Mouse (Mus musculus) forebrain, embryonic 11.5 days (tissue): ENCODE data around the gene Ccnd1. TPM values are rescaled to one million over a fixed set of nuclear protein-coding genes. Genes with fewer than 3 reads are reported as not detected.
A peak's percentile ranks its signal among the peaks of the same experiment; 100 is the strongest.

Experiments
- ATAC-seq: fragments of 200-750 bp; cut with Nextera tagmentation; replicated peaks from 2 replicates; pipeline ENCODE4 v1.8.0; 2017; ENCODE audit warnings: moderate TSS enrichment; ENCODE audit not compliant: low FRiP score
- DNase-seq: peaks from one replicate; pipeline ENCODE4 v3.0.0-alpha.2; 2017; ENCODE audit warnings: low spot score
- H3K27ac ChIP-seq: fragments of 300-500 bp; sonication (generic); 2 replicates; pipeline ENCODE4 v1.5.1; 2014; ENCODE audit warnings: low read depth, low read length
- H3K27me3 ChIP-seq: fragments of 300-500 bp; sonication (generic); 2 replicates; pipeline ENCODE4 v1.6.1; 2014; ENCODE audit warnings: mild to moderate bottlenecking, low read length, mixed read lengths; ENCODE audit not compliant: control insufficient read depth, insufficient read depth
- H3K36me3 ChIP-seq: fragments of 300-500 bp; sonication (generic); 2 replicates; pipeline ENCODE4 v1.6.1; 2014; ENCODE audit warnings: mild to moderate bottlenecking, low read length, moderate library complexity, mixed read lengths; ENCODE audit not compliant: control insufficient read depth, insufficient read depth
- H3K4me1 ChIP-seq: fragments of 300-500 bp; sonication (generic); replicated peaks from 2 replicates; pipeline ENCODE4 v1.6.1; 2014; ENCODE audit warnings: low read length, mixed read lengths; ENCODE audit not compliant: control insufficient read depth, insufficient read depth
- H3K4me2 ChIP-seq: fragments of 300-500 bp; sonication (generic); 2 replicates; pipeline ENCODE4 v1.6.1; 2014; ENCODE audit warnings: low read depth, mild to moderate bottlenecking, low read length, moderate library complexity, mixed read lengths; ENCODE audit not compliant: severe bottlenecking
- H3K4me3 ChIP-seq: fragments of 300-500 bp; sonication (generic); 2 replicates; pipeline ENCODE4 v1.5.1; 2014; ENCODE audit warnings: low read depth, low read length
- H3K9ac ChIP-seq: fragments of 300-500 bp; sonication (generic); 2 replicates; pipeline ENCODE4 v1.6.1; 2014; ENCODE audit warnings: low read length
- H3K9me3 ChIP-seq: fragments of 300-500 bp; sonication (generic); 2 replicates; pipeline ENCODE4 v1.6.1; 2016; ENCODE audit warnings: low read length, mixed read lengths; ENCODE audit not compliant: control insufficient read depth
- WGBS: fragments of 180-500 bp; shearing (Covaris S2); extraction: QIAGEN DNeasy Blood & Tissue Kit; methylation state at CpG from one replicate; pipeline ENCODE4 v1.1.7; 2014; 5-methylcytosine and 5-hydroxymethylcytosine counted together
- polyA plus RNA-seq: library from polyadenylated mRNA; unstranded; fragments of >200 nt; fragmentation: Nextera tagmentation; extraction: Ambion mirVana; gene quantifications from 2 replicates; pipeline ENCODE4 v1.2.1, GENCODE M21; 2014

Gene Ccnd1
- polyA plus RNA-seq = 238 and 268 TPM in 2 replicates

DNA sequence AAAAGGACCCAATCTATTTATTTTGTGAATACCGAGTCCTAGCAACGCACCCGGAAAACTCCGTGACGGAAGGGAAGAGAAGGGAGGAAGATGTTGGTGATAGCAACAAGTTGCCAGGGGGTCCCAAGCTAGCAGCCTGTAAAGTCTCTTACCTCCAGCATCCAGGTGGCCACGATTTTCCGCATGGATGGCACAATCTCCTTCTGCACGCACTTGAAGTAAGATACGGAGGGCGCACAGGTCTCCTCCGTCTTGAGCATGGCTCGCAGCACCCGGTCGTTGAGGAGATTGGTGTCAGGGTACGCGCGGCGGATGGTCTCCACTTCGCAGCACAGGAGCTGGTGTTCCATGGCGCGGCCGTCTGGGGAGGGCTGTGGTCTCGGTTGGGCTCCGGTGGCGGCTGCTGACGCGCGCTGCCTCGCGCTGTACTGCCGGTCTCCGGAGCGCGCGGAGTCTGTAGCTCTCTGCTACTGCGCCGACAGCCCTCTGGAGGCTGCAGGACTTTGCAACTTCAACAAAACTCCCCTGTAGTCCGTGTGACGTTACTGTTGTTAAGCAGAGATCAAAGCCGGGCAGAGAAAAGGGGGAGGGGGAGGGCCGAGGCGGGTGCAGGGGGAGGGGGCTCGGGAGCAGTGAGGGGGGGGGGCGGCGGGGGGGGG lies at the start of gene Ccnd1:
TSS of gene Ccnd1 (minus strand) at position 582 of the 659 bp plus-strand sequence.
- Histone ChIP-seq H3K27me3 (no peaks in the 10 kb centered on the region), H3K27ac (peak within 1 kb of the TSS; percentile 98), H3K4me2 (peak within 1 kb of the TSS; percentile 61), H3K4me3 (peak within 1 kb of the TSS; percentile 80), H3K4me1 (peaks cover 23% of the 10 kb centered on the region), H3K9ac (peak within 1 kb of the TSS; percentile 93), H3K36me3 (peaks cover 17% of the 10 kb centered on the region; the same call in 1 of the 2 replicates), H3K9me3 (no peaks in the 10 kb centered on the region)
- DNase-seq (peak; percentile 94), ATAC-seq (peak; percentile 78)
- under 1% methylated on average over 40 of the region's 45 CpGs for WGBS

DNA sequence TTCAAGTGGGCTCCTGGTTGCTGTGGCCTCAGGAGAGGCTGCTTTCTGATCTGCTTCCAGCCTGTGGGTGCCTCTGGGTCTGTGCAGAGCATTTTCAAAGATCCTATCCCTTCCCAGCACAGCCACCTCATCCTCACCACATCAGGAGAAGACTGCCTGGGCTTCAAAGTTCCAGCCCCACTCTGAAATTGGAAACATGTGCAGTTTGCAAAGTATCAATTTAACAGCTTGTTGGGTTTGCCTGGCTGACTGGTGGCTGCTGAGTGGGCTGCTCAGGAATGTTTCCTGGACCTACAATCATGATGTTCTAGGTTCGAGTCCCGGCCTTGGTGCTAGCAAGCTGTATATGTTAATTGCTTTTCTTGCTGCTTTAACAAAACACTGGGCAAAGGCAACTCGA lies 49.1 kb upstream of the Ccnd1 start:
- no peak overlapping the region for H3K4me2 ChIP-seq
- H3K27me3 ChIP-seq = no peaks in the 10 kb centered on the region
- H3K27ac ChIP-seq = no peak overlapping the region
- H3K9me3 ChIP-seq = no peaks in the 10 kb centered on the region
- 79% methylated on average over 3 of the region's 3 CpGs for WGBS
- no peak overlapping the region for H3K4me3 ChIP-seq
- no peaks in the 10 kb centered on the region for H3K36me3 ChIP-seq
- no peak overlapping the region for H3K9ac ChIP-seq
- H3K4me1 ChIP-seq = no peaks in the 10 kb centered on the region
- DNase-seq = no peak
- ATAC-seq = no peak

DNA sequence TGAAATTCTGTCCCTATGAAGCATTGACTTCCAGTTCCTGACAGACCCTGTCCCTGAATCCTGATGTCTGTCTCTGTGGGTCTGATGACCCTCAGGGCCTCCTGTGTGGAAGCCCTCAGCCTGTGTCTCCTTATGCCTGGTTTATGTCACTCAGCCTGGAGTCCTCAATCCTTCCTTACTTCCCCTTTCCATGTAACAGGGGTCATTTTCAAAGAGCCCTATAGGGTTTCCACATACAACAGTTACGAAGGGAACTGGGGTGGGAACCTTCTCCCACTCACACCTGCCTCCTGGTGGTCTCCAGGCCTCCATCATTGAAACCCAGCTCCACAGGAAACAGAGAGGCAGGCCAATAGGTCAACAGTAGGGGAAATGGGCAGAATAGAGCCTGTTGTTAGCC lies 45.4 kb upstream of the Ccnd1 start:
- H3K4me3 ChIP-seq = no peak overlapping the region
- 73% methylated on average over 1 of the region's 1 CpGs for WGBS

DNA sequence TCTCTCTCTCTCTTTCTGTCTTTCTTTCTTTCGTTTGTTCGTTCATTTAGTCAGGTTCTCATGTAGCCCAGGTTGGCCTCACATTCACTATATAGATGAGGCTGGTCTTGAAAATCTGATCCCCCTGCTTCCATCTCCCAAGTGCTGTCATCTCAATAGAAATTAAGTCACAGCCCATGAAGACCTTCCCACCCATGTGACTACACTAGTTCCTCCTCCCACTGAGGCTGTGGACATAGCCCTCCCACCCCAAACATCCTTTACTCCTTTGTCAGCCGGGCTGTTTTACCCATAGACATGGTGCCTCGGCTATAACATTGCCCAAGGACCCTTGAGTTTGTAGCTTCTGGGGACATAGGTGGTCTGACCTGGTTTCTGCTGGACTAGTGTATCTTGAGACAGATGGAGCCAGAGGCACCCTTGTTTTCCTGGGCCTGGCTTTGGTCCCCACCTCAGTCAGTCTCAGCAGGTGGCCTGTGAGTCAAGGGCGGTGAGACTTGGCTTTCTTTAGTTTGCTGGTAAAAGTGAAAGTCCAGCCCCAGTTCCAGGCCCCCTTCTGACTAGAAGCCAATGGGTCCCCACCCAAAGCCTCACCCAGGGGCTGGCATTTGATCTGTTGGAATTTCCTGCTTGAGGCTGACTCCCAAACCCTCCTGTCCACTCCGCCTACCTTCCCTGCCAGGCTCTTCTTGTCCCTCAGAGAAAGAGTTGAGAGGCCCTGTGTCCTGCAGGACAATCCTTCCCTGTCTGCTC lies 42.8 kb upstream of the Ccnd1 start:
- no peaks in the 10 kb centered on the region for H3K9me3 ChIP-seq
- no peak for ATAC-seq
- H3K27me3 ChIP-seq = no peaks in the 10 kb centered on the region
- H3K4me1 ChIP-seq = no peaks in the 10 kb centered on the region
- 89% methylated on average over 6 of the region's 6 CpGs for WGBS
- no peak overlapping the region for H3K4me3 ChIP-seq
- H3K27ac ChIP-seq = no peak overlapping the region
- H3K4me2 ChIP-seq = no peak overlapping the region
- DNase-seq = no peak
- no peak overlapping the region for H3K9ac ChIP-seq
- H3K36me3 ChIP-seq = no peaks in the 10 kb centered on the region

More for the DNA sequence above, 45.4 kb upstream of the Ccnd1 start:
- no peaks in the 10 kb centered on the region for H3K36me3 ChIP-seq
- H3K27me3 ChIP-seq = no peaks in the 10 kb centered on the region
- DNase-seq (no peak), ATAC-seq (no peak)
- H3K27ac ChIP-seq = no peak overlapping the region
- no peaks in the 10 kb centered on the region for H3K9me3 ChIP-seq
- no peaks in the 10 kb centered on the region for H3K4me1 ChIP-seq
- no peak overlapping the region for H3K9ac ChIP-seq
- no peak overlapping the region for H3K4me2 ChIP-seq

DNA sequence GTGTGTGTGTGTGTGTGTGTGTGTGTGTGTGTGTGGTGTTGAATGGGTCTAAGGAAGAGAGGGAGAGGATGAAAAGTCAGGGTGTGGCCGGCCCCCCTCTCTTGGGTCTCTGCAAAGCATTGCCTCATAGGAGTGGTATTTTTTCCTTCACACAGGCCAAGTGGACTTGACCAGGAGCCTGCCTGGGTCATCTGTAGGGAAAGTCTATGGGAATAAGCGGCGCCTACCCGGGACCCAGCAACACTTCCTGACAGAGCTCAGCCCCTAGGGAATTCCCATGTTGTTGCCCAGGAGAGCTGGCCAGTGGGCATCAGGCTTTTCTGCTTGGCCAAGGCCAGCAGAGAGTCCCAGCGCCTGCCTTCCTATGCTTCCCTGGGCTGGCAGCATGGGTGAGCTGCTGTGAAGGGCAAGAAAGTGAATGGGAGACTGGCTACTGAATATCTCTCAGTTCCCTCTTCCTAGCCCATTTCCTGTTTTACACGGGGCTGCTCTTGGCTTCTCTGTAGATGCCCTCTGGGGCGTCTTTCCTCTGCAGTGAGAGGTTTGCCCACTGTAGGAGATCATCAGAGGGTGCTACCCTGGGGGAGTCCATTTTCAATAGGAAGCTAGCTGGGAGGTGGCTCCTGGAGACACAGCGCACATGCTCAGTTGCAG lies 41.8 kb upstream of the Ccnd1 start:
- no peaks in the 10 kb centered on the region for H3K4me1 ChIP-seq
- no peak overlapping the region for H3K27ac ChIP-seq
- 75% methylated on average over 8 of the region's 8 CpGs for WGBS

DNA sequence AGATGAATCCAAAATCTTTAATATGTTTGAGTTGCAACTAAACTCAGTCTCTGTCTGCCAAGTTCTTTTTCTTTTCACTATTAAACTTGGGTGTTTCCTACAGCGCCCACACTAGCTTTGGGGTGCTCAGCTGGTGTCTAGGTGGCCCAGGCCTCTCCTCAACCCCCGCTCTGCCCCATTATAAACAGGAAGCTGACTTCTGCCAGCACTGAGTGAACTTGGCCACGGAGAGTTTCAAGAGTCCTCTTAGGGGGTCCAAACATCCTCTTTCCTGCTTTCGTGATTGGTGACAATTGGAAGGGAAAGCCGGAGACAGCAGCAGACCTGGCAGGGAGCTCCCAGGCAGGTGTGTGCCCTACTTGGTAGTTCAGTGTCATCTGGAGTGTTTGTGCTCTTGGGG lies 40.1 kb upstream of the Ccnd1 start:
- Histone ChIP-seq H3K9ac (no peak overlapping the region), H3K4me2 (no peak overlapping the region), H3K4me3 (no peak overlapping the region), H3K27ac (no peak overlapping the region), H3K9me3 (no peaks in the 10 kb centered on the region), H3K27me3 (no peaks in the 10 kb centered on the region), H3K4me1 (no peaks in the 10 kb centered on the region), H3K36me3 (no peaks in the 10 kb centered on the region)
- WGBS = 84% methylated on average over 5 of the region's 5 CpGs
- ATAC-seq (no peak), DNase-seq (no peak)

More for the DNA sequence above, 41.8 kb upstream of the Ccnd1 start:
- Histone ChIP-seq H3K36me3 (no peaks in the 10 kb centered on the region), H3K9ac (no peak overlapping the region), H3K4me3 (no peak overlapping the region), H3K9me3 (no peaks in the 10 kb centered on the region), H3K4me2 (no peak overlapping the region), H3K27me3 (no peaks in the 10 kb centered on the region)
- ATAC-seq = no peak
- DNase-seq = no peak

DNA sequence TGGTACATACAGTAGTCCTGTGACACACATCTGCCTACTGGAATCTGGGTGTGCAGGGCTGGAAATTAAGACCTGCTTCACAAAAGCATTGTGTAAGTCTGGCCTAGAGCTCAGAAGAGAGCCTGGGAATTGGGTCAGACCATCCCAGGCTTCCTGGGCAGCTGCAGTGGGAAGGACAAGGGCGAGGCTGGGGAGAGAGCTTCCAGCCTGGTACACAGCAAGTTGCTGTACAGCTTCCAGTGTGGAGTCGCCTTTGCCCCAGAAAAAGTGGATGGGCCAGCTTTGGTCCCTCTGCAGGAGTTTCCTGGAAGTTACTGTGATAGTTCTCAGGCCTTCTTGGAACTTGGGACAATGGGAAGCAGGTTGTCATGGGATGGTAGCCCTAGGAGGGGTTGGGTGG lies 37.4 kb upstream of the Ccnd1 start:
- H3K36me3 ChIP-seq = no peaks in the 10 kb centered on the region
- H3K4me1 ChIP-seq = no peaks in the 10 kb centered on the region
- ATAC-seq (no peak), DNase-seq (no peak)
- no peak overlapping the region for H3K4me2 ChIP-seq
- WGBS = 77% methylated on average over 2 of the region's 2 CpGs
- H3K27ac ChIP-seq = no peak overlapping the region
- H3K4me3 ChIP-seq = no peak overlapping the region
- H3K9me3 ChIP-seq = no peaks in the 10 kb centered on the region
- no peaks in the 10 kb centered on the region for H3K27me3 ChIP-seq
- H3K9ac ChIP-seq = no peak overlapping the region

DNA sequence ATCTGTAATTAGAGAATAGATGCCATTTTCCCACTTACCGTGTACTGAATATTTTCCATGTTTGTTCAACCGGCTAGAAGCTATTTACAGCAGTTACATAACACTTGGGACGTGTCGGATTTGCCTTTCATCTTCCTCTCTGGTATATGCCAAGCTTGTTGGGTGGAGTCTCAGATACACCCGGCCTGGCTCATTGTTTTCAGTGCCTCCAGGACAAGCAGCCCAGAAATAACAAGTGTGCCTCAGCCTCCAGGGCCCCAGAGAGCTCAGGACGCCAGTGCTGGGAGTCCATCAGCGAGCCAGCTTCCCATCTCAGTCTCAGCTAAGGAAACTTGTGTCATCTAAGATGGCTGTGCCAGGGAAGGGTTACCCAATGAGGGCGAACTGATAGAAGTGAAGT lies 33.7 kb upstream of the Ccnd1 start:
- no peak for ATAC-seq
- no peak overlapping the region for H3K4me3 ChIP-seq
- no peak overlapping the region for H3K27ac ChIP-seq
- 80% methylated on average over 8 of the region's 8 CpGs for WGBS
- no peaks in the 10 kb centered on the region for H3K4me1 ChIP-seq
- H3K9ac ChIP-seq = no peak overlapping the region
- no peaks in the 10 kb centered on the region for H3K9me3 ChIP-seq
- H3K36me3 ChIP-seq = no peaks in the 10 kb centered on the region
- no peak overlapping the region for H3K4me2 ChIP-seq
- no peaks in the 10 kb centered on the region for H3K27me3 ChIP-seq
- DNase-seq = no peak
